Mouse (Mus musculus): ENCODE measurements around the gene Ttc7b.

DNA sequence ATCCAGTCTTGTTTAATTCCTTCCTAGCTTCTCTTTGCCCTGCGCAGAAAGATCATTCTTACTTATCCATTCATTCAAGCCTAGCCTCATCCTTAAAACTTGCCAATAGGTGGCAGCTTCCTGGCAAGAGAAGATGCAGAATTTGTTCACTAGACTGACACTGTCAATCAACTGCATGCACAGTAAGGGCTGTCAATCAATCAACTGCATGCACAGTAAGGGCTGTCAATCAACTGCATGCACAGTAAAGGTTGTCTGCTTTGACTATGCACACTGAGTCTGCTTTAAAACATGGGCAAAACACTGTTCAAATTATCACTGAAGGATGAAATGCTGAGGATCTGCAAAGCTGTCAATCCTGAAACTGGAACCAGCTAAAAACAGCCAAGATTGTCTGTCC is 37.6 kb downstream of the Ttc7b start:
- TF ChIP-seq CTCF (IDR thresholded peaks at IDR 0.05; ENCODE audit: low read depth, low read length) (no peak), POLR2A (IDR thresholded peaks at IDR 0.05; ENCODE audit: extremely low read depth, insufficient read depth, low read length) (no peak)
